Mouse (Mus musculus): ENCODE data around the gene Slc43a1.

The Slc43a1 gene

DNA sequence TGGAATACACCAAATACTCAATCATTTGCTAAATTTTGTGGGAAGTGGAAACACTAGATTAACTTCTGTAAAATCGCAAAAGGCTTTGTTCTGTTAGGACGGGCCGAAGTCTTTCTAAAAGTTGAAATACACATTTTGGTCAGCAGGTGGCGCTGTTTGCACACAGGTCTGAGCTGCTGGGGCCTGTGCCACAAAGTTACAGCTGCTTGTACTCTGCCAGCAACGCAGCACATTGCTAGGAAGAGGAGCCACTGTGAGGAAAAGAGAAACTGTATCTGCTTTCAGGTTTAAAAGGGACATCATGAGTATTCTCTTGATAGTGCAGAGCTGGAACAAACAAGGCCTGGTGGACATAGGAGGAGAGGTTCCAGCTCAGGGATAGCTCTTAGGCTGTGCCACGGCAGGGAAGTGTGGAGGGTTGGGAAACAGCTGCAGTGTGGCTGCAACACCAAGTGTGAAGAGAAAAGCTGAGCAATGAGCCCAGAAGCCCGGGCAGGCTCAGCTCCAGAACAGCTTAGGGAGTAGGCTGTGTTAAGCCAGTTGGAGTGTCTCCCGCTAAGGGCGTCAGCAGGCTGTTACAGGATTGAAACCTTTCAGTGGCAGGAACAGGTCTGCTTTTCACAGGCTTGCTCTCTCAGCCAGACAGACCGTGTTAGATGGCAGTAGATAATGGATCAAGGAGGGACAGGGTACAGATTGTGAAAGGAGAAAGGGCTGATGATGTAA is 6.8 kb upstream of the Slc43a1 start:
- peak; percentile 63 to 82 for DNase-seq (ENCODE audit: low spot score in 2 of 2)

DNA sequence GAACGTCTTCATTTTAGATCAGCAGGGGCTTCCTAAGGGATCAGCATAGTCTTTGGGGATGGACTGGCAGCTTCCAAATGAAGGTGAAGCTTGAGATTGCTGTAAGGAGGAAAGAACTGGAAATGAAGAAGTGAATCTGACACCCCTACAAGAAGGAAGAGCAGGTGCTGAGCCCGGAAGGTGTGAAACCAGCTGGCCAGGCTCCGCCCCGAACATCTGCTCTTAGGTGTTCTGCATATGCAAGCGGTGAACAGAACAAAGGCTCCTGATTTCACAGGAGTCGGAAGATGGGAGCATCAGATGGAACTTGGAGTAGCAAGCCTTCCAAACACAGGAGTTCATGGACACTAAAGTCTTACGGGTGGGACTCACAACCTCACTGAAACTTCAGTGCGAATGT is 1.5 kb upstream of the Slc43a1 start:
- DNase-seq (ENCODE audit: low spot score in 2 of 2), result no peak

GRCm38 (mm10) chr2:84837817-84838592 is 645 bp upstream of the Slc43a1 start:
- no peak for DNase-seq (ENCODE audit: low spot score in 2 of 2)

- no peak for DNase-seq (ENCODE audit: low spot score in 2 of 2)
These were observed 637 bp downstream of the Slc43a1 start for GRCm38 (mm10) chr2:84838993-84839980.

GRCm38 (mm10) chr2:84840016-84840747 is 1.5 kb downstream of the Slc43a1 start:
- peak in 1 of 2 experiments; percentile 25 for DNase-seq (ENCODE audit: low spot score in 2 of 2)

- DNase-seq (ENCODE audit: low spot score in 2 of 2), result no peak
These were observed 2.3 kb downstream of the Slc43a1 start for GRCm38 (mm10) chr2:84840748-84841563.

DNA sequence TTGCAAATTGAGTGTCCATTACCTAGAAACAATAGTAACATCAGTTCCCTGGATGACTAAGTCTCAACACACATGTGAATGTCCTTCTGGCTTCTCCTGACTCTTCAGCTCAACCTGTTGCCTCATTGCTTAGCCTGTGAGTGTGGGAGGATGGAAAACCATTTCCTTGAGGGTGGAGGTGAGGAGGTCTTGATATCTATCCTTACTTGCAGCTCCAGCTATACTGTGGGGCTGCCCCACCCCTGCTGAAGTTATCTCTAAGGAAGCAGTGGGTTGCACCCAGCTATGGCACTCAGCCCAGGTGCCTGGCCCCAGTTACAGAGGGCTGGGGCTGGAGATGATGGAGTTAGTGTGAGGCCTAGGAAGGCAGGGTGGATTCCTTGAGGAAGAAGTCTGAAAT is 3.3 kb downstream of the Slc43a1 start:
- DNase-seq (ENCODE audit: low spot score in 2 of 2), result no peak

- no peak for DNase-seq (ENCODE audit: low spot score in 2 of 2)
These were observed 5.0 kb downstream of the Slc43a1 start for GRCm38 (mm10) chr2:84843654-84844053.

DNA sequence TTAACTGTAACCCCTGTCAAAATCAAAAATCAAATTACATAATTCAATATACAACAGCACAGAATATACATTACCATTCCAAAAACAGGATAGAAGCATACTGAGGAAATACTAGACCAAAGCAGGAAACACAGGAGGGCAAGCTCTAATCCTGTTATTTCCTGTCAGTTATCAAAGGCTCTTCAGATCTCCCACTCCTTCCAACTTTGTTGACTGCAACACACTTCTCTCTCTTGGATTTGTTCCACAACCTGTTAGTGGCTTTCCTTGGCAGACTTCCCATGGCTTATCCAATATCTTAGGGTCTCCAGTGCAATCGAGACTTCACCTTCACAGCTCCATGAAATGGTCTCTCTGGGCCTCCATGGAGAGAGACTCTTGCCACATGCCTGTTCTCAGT is 6.6 kb downstream of the Slc43a1 start:
- DNase-seq (ENCODE audit: low spot score in 2 of 2), result no peak

DNA sequence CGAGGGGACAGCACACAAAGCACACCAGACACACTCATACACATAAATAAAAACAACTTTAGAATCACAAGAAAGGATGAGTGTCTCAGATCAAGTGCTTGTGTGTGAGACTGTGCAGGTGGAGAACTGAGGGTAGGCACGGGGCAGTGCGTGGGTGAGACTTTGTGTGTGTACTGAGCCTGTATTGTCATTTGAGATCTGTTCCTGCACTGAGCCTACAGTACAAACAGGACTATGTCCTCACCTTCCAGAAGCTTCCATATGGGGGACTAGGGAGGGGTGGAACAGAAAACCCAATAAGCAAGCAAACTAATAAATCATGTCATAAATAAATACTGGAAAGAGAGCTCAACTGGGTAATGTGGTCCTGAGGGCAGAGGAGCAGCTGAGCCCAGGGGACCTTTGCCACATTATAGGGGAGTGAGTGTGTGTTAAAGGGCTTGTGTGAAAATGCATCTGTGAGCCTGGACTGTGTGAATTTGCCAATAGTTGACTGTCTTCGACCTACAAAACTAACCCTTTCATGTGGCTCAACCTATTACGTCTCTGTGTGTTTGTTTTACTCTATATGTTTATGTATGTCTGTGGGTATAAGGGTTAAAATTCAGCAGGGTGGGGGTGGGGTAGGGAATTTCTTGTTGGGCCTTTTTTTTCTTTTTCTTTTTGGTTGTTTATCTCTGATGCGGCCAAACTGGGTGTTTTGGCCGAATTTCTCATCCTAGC is 11.9 kb downstream of the Slc43a1 start:
- no peak for DNase-seq (ENCODE audit: low spot score in 2 of 2)

DNA sequence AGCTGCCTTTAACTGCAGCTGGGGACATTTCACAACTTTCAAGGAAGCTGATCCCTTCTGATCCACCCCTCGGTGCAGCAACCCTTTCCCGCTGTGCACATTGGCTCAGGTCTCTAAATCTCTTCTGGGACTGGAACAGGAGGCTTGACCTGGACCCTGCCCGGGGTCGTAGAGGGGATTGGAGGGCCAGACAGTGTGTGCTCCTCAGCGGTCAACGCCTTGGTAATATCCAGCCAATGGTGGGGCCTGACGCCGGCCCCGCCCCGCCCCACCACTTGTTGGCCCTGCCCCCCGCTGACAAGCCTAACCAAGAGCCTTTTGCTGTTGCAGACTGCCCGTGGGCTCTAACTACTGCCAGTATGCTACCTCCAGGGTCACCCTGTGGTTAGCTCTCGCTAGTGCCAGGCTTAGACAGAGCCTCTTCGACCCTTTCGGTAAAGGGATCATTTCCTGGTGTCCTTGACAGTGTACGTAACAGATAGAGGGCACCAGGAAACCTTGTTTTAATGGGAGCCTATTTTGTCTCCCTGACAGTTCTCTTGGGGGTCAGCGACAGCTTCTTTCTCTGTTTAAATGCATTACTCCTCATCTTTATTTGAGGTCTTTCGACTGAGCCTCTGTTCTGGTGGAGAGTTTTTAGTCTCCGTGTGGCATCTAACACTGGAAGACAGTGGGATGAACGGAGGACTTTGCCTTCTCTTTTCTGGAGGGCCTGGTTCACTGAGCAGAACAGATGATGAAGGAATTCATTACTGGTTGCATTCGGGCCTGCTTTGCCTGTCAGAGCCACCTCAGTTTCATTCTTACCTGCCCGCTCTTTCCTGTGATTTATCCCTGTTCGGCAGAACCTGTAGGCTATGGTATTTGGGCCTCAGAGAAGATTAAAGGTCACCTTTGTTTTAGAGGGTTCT is 12.7 kb downstream of the Slc43a1 start:
- DNase-seq (ENCODE audit: low spot score in 2 of 2), result no peak

DNA sequence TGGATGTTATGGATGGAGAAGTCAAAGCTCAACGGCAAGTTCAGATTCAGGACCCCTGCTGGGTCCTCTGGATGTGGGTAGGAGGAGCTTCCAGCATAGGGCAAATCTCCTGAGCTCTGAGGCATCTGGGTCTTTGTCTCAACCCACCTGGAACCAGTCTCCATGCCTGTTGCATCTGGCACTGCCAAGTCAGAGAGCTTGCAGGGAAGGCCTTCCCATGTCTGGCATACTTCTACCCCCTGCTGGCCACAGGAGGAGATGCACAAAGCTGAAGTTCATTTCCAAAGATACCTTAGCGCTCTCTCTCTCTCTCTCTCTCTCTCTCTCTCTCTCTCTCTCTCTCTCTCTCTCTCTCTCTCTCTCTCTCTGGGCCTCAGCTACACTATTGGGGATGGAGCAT is 17.1 kb downstream of the Slc43a1 start:
- no peak for DNase-seq (ENCODE audit: low spot score in 2 of 2)

DNA sequence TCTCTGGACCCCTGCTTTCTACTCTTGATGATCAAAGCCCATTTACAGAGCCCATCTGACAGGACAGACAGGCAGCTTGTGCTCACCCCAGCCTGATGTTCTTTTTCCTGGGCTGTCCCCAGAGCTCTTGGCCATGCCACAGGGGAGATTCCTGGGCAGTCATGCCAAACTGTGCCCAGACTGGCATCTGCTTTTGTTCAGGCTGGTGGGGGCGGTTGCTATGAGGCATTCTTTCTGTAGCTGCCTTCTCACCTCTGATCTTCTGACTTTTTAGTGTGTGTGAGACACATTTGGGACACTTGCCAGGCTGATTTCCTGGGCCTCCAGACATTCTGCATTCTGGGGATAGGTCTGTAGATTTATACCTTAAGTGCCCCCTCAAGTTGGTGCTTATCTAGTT is 19.9 kb downstream of the Slc43a1 start:
- DNase-seq (ENCODE audit: low spot score in 2 of 2), result no peak

GRCm38 (mm10) chr2:84859991-84860780 is 21.5 kb downstream of the Slc43a1 start:
- DNase-seq (ENCODE audit: low spot score in 2 of 2), result no peak

- DNase-seq (ENCODE audit: low spot score in 2 of 2), result no peak
These were observed 22.8 kb downstream of the Slc43a1 start for GRCm38 (mm10) chr2:84861430-84861829.

DNA sequence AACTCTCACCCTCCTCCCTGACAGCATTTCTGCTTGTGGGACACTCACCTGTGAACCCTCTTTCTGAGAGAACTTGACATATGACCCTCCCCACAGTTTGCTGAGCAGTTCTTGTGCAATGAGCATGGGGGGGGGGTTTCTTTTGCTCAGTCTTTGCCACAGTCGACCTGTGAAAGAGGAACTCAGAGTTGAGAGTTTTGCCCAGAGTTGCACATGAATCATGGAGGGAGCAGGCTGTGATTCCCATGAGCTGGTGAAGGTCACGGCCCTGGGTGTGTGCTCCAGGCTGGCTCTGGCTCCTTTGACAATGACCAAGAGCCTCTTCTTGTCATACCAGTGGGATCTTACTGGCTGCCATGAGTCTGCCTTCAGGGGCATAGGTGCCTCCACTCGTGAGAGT is 23.6 kb downstream of the Slc43a1 start:
- no peak for DNase-seq (ENCODE audit: low spot score in 2 of 2)

DNA sequence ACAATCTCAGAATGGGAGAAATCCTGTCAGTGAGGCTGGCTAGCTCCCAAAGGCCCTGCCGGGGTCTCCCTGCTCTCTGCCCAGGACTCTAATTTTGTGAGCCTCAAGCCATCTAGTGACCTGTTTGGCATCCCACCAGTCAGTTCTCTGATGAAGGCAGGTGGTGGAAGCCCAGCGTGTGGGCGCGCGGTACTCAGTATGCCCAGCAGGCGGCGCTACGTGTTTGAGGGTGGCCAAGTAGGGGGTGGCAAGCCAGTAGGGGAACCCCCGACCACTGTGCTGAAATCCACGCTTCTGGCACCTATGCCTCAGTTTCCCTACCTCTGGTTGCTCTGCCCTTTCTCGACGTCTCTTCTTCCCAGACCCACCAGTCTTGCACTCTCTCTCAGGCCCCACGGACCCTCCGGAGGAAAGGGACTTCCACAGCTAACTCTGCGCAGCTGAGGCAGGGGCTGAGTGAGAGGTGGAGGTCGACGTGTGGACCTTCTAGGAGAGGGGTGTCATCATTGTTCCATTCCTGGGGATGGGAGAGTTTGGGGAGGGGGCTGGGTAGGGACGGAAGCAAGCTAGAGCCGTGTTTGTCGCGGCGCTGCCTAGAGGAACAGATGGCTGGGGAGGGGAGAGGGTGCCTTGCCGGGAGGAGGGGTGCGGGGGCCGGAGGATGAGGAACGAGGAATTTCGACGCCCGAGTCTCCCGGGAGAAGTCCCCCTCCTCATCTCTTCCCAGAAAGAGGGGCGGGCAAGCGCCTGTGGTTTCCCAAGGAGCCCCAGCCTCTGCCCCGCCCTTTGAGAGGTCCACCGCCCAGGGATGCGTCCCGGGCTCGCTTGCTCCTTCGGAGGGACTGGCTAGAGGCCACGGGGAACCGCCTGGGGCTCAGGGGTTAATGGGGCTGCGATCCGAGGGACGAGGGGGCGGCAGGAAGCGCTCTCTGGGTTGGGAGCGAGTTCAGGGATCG is 27.2 kb downstream of the Slc43a1 start:
- DNase-seq (ENCODE audit: low spot score in 2 of 2), result peak in 1 of 2 experiments; percentile 62

All from frontal cortex, postnatal 10 days (tissue).